Mouse (Mus musculus): ENCODE results near the gene Fth1. TPM values are rescaled to one million over a fixed set of nuclear protein-coding genes. Genes with fewer than 3 reads are reported as not detected.

The Fth1 gene
- polyA plus RNA-seq, 1 experiment = 6,516 TPM

DNA sequence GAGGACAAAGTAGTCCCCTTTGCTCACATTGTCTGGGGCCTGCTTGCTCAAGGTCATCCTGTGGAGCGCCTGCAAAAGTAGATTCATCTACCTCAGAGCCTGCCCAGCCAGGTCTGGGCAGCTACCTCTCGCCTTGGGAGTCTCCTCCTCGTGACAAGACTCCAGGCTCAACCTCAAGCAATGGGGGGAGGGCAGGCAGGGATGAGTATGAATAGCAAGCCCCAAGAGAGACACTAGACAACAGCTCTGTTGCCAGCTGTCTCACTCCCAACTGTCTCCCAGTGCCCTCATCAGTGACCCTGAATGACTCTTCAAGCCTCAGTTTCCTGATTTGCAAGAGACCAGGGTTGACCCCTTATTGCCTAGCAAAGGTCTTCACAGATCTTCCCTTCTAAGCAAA lies 33.0 kb downstream of the Fth1 start:
- H3K9me3 ChIP-seq (ENCODE audit: control insufficient read depth, low read length) = no peaks in the 10 kb centered on the region
- H3K4me1 ChIP-seq (ENCODE audit: control insufficient read depth) = peaks cover 75% of the 10 kb centered on the region
- H3K36me3 ChIP-seq (ENCODE audit: control insufficient read depth) = peaks cover 38% of the 10 kb centered on the region
- H3K4me3 ChIP-seq (replicated peaks) = peak overlapping the region; percentile 68
- no peaks in the 10 kb centered on the region for H3K27me3 ChIP-seq (ENCODE audit: control insufficient read depth)
- no peak for TF ChIP-seq TAL1 (IDR thresholded peaks at IDR 0.05; ENCODE audit: low read length)

GRCm38 (mm10) chr19:10013913-10014312 lies 33.5 kb downstream of the Fth1 start:
- Histone ChIP-seq H3K9me3 (ENCODE audit: control insufficient read depth, low read length) (no peaks in the 10 kb centered on the region), H3K4me1 (ENCODE audit: control insufficient read depth) (peaks cover 79% of the 10 kb centered on the region), H3K27me3 (ENCODE audit: control insufficient read depth) (no peaks in the 10 kb centered on the region), H3K36me3 (ENCODE audit: control insufficient read depth) (peaks cover 43% of the 10 kb centered on the region), H3K4me3 (replicated peaks) (peak overlapping the region; percentile 68)
- TF ChIP-seq GATA1 (IDR thresholded peaks at IDR 0.05; ENCODE audit: low read length) = no peak; the same call in 1 of the 2 replicates
- TF ChIP-seq TAL1 (IDR thresholded peaks at IDR 0.05; ENCODE audit: low read length) = no peak

- Histone ChIP-seq H3K4me1 (ENCODE audit: control insufficient read depth) (peaks cover 79% of the 10 kb centered on the region), H3K27me3 (ENCODE audit: control insufficient read depth) (no peaks in the 10 kb centered on the region), H3K4me3 (replicated peaks) (peak overlapping the region; percentile 68), H3K36me3 (ENCODE audit: control insufficient read depth) (peaks cover 52% of the 10 kb centered on the region), H3K9me3 (ENCODE audit: control insufficient read depth, low read length) (no peaks in the 10 kb centered on the region)
- TF ChIP-seq GATA1 (IDR thresholded peaks at IDR 0.05; ENCODE audit: low read length) = peak; percentile 77
- TF ChIP-seq TAL1 (IDR thresholded peaks at IDR 0.05; ENCODE audit: low read length) = peak; percentile 89
Measured at GRCm38 (mm10) chr19:10014824-10015223, 34.4 kb downstream of the Fth1 start.

- peaks cover 58% of the 10 kb centered on the region for H3K36me3 ChIP-seq (ENCODE audit: control insufficient read depth)
- peak overlapping the region; percentile 68 for H3K4me3 ChIP-seq (replicated peaks)
- no peaks in the 10 kb centered on the region for H3K9me3 ChIP-seq (ENCODE audit: control insufficient read depth, low read length)
- TF ChIP-seq TAL1 (IDR thresholded peaks at IDR 0.05; ENCODE audit: low read length) (no peak), GATA1 (IDR thresholded peaks at IDR 0.05; ENCODE audit: low read length) (no peak)
- H3K27me3 ChIP-seq (ENCODE audit: control insufficient read depth) = no peaks in the 10 kb centered on the region
- H3K4me1 ChIP-seq (ENCODE audit: control insufficient read depth) = peaks cover 76% of the 10 kb centered on the region
Measured at GRCm38 (mm10) chr19:10015442-10015841, 35.0 kb downstream of the Fth1 start.

DNA sequence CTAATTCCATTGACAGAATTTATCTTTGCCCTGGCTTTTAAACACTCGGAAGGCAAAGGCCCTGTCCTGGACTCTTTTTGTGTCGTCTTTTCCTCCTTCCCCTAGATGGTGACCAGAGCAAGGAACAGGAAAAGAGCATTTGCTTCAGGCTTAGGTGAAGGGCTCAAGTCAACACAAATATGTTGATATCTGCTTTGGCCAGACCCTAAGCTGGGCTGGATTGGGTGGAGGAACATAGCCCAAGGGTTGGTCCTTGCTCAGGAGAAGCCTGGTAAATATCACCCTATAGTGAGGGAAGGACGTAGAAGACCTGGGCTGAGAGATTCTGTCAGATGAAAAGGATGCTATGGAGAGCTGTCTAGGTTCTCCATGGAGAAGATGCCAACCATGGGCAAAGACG lies 35.8 kb downstream of the Fth1 start:
- no peaks in the 10 kb centered on the region for H3K9me3 ChIP-seq (ENCODE audit: control insufficient read depth, low read length)
- H3K4me3 ChIP-seq (replicated peaks) = peak overlapping the region; percentile 68
- H3K36me3 ChIP-seq (ENCODE audit: control insufficient read depth) = peaks cover 65% of the 10 kb centered on the region
- TF ChIP-seq TAL1 (IDR thresholded peaks at IDR 0.05; ENCODE audit: low read length) (peak; percentile 62), GATA1 (IDR thresholded peaks at IDR 0.05; ENCODE audit: low read length) (peak; percentile 36)
- H3K27me3 ChIP-seq (ENCODE audit: control insufficient read depth) = no peaks in the 10 kb centered on the region
- peaks cover 77% of the 10 kb centered on the region for H3K4me1 ChIP-seq (ENCODE audit: control insufficient read depth)

- Histone ChIP-seq H3K9me3 (ENCODE audit: control insufficient read depth, low read length) (no peaks in the 10 kb centered on the region), H3K27me3 (ENCODE audit: control insufficient read depth) (no peaks in the 10 kb centered on the region), H3K4me1 (ENCODE audit: control insufficient read depth) (peaks cover 78% of the 10 kb centered on the region), H3K36me3 (ENCODE audit: control insufficient read depth) (peaks cover 82% of the 10 kb centered on the region), H3K4me3 (replicated peaks) (peak overlapping the region; percentile 68)
- no peak for TF ChIP-seq GATA1 (IDR thresholded peaks at IDR 0.05; ENCODE audit: low read length)
Measured at GRCm38 (mm10) chr19:10017637-10018526, 37.5 kb downstream of the Fth1 start.

DNA sequence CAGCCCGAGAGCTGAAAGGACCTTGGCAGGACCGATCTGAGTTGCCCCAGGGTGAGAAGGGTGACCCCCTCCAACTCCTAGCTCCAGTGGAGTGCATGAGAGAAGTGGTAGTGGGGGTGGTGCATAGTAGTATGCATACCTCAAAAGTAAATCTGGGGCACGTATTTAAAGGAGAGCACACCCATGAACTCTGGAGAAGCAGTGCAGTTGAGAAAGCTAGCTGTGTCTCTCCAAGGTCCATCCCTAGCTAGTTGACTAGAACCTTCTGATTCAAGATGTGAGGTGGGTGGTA lies 38.1 kb downstream of the Fth1 start:
- peaks cover 78% of the 10 kb centered on the region for H3K4me1 ChIP-seq (ENCODE audit: control insufficient read depth)
- no peaks in the 10 kb centered on the region for H3K27me3 ChIP-seq (ENCODE audit: control insufficient read depth)
- peaks cover 85% of the 10 kb centered on the region for H3K36me3 ChIP-seq (ENCODE audit: control insufficient read depth)

DNA sequence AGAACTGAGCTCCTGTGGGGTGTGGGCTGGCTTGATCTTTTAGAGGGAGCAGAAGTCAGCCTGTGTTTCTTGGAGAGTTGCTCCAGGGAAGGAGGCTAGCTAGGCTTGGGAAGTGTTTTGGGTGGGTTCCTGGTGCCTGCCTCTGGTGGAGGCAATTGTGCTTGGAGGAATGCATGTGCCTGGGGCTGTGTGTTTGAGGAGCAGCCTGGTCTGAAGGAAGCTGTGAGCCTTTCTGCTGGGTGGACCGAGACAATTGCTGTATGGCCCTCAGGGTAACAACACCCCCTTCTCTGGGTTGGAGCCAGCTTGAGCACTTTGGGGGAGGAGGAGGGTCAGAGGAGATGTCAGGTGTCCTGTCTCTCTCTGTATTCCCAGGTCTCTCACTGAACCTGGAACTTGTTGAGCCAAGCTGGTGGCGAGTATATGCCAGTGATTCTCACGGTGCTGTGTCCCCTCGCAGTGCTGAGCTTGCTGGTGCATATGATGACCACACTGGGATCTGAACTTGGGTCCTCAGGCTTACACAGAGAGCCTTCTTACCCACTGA lies 38.9 kb downstream of the Fth1 start:
- Histone ChIP-seq H3K9me3 (ENCODE audit: control insufficient read depth, low read length) (no peaks in the 10 kb centered on the region), H3K36me3 (ENCODE audit: control insufficient read depth) (peaks cover 93% of the 10 kb centered on the region), H3K4me3 (replicated peaks) (peak overlapping the region; percentile 68), H3K27me3 (ENCODE audit: control insufficient read depth) (no peaks in the 10 kb centered on the region), H3K4me1 (ENCODE audit: control insufficient read depth) (peaks cover 78% of the 10 kb centered on the region)
- no peak for TF ChIP-seq GATA1 (IDR thresholded peaks at IDR 0.05; ENCODE audit: low read length)
- no peak for TF ChIP-seq TAL1 (IDR thresholded peaks at IDR 0.05; ENCODE audit: low read length)

More for the DNA sequence above, 38.1 kb downstream of the Fth1 start:
- peak overlapping the region; percentile 68 for H3K4me3 ChIP-seq (replicated peaks)
- TF ChIP-seq TAL1 (IDR thresholded peaks at IDR 0.05; ENCODE audit: low read length) (no peak), GATA1 (IDR thresholded peaks at IDR 0.05; ENCODE audit: low read length) (no peak)
- no peaks in the 10 kb centered on the region for H3K9me3 ChIP-seq (ENCODE audit: control insufficient read depth, low read length)

DNA sequence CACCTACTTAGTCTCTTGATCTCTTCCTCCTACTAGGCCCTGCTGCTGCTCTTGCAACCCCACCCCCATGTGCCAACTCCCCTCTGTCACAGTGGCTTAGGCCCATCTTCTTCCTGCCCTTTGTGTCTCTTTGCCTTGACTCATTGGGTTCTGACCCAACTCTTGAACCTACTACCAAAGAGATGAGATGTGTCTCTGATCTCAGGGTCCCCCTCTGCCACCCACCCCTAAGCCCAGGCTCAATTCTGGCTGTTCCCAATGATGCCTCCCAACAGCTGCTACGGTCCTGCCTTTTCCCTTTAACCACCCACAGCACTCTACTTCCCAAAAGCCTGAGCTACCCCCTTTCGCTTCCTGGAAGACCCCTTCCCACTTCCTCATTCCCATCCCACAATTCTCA lies 41.6 kb downstream of the Fth1 start:
- peaks cover 99% of the 10 kb centered on the region for H3K36me3 ChIP-seq (ENCODE audit: control insufficient read depth)
- no peaks in the 10 kb centered on the region for H3K9me3 ChIP-seq (ENCODE audit: control insufficient read depth, low read length)
- peak overlapping the region; percentile 14 for H3K4me3 ChIP-seq (replicated peaks)
- TF ChIP-seq GATA1 (IDR thresholded peaks at IDR 0.05; ENCODE audit: low read length) (no peak), TAL1 (IDR thresholded peaks at IDR 0.05; ENCODE audit: low read length) (no peak)
- H3K4me1 ChIP-seq (ENCODE audit: control insufficient read depth) = peaks cover 94% of the 10 kb centered on the region
- no peaks in the 10 kb centered on the region for H3K27me3 ChIP-seq (ENCODE audit: control insufficient read depth)
